Mouse (Mus musculus) liver, postnatal 0 days (tissue): ENCODE measurements at regions not wholly inside any gene's neighbourhood (a gene's known extent, or its start where the extent isn't known, plus 50 kb on each side); places are given as distances from the start of the nearest gene placed in this dataset.

Source experiments
- CTCF ChIP-seq: sonication (generic); IDR thresholded peaks from 2 replicates; pipeline ENCODE4 v1.5.1; 2016; ENCODE audit warnings: antibody characterized with exemption, low read depth
- EP300 ChIP-seq: IDR thresholded peaks from 2 replicates; pipeline ENCODE4 v1.6.1; 2016; ENCODE audit warnings: antibody characterized with exemption, low read depth, mild to moderate bottlenecking

DNA sequence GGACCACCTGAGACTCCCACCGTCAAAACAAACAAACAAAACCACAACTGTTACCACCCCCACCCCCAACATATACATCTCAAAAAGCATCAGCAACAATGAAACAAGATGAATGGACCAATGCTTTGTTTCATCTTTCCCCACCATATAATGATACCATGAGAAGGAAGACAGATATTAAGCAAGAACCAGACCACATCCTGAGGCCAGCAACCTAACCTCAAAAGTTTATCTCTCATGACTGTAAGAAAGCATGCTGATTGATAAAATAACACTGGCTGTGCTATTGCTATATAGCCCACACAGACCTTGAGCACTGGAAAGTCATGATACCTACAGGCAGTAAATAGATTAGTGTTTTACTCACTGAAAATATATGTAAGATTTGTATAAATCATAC lies 642.1 kb upstream of the Vrk2 start:
- TF ChIP-seq CTCF, result no peak
- no peak for TF ChIP-seq EP300
